Mouse (Mus musculus) liver, embryonic 12.5 days (tissue): ENCODE data around the gene Myh3. TPM values are rescaled to one million over a fixed set of nuclear protein-coding genes. Genes with fewer than 3 reads are reported as not detected.
A peak's percentile ranks its signal among the peaks of the same experiment; 100 is the strongest.

ENCODE experiments used
- ATAC-seq: fragments of 200-750 bp; cut with Nextera tagmentation; 2 replicates; pipeline ENCODE4 v1.8.0; 2017; ENCODE audit warnings: moderate number of reproducible peaks, mild to moderate bottlenecking, moderate library complexity
- H3K27ac ChIP-seq: fragments of 300-500 bp; sonication (generic); 2 replicates; pipeline ENCODE4 v1.5.1; 2016; ENCODE audit warnings: mild to moderate bottlenecking
- H3K27me3 ChIP-seq: fragments of 300-500 bp; sonication (generic); replicated peaks from 2 replicates; pipeline ENCODE4 v1.6.1; 2016; ENCODE audit warnings: mild to moderate bottlenecking, moderate library complexity
- H3K36me3 ChIP-seq: fragments of 300-500 bp; sonication (generic); 2 replicates; pipeline ENCODE4 v1.6.1; 2016; ENCODE audit warnings: mild to moderate bottlenecking, moderate library complexity
- H3K4me1 ChIP-seq: fragments of 300-500 bp; sonication (generic); 2 replicates; pipeline ENCODE4 v1.6.1; 2016
- H3K4me2 ChIP-seq: fragments of 300-500 bp; sonication (generic); 2 replicates; pipeline ENCODE4 v1.6.1; 2016; ENCODE audit warnings: mild to moderate bottlenecking, moderate library complexity
- H3K4me3 ChIP-seq: fragments of 300-500 bp; sonication (generic); 2 replicates; pipeline ENCODE4 v1.5.1; 2016; ENCODE audit warnings: mild to moderate bottlenecking, moderate library complexity
- H3K9ac ChIP-seq: fragments of 300-500 bp; sonication (generic); 2 replicates; pipeline ENCODE4 v1.6.1; 2016; ENCODE audit warnings: mild to moderate bottlenecking, moderate library complexity
- H3K9me3 ChIP-seq: fragments of 300-500 bp; sonication (generic); replicated peaks from 2 replicates; pipeline ENCODE4 v1.6.1; 2016; ENCODE audit warnings: mild to moderate bottlenecking, moderate library complexity
- WGBS: fragments of 180-500 bp; shearing (Covaris S2); methylation state at CpG from one replicate; pipeline ENCODE4 v1.1.7; 2016; ENCODE audit not compliant: insufficient replicate concordance; 5-methylcytosine and 5-hydroxymethylcytosine counted together
- polyA plus RNA-seq: library from polyadenylated mRNA; unstranded; fragments of >200 nt; fragmentation: Nextera tagmentation; extraction: Ambion mirVana; gene quantifications from 2 replicates; pipeline ENCODE4 v1.2.1, GENCODE M21; 2016

Myh3 gene
- polyA plus RNA-seq, 1 experiment from 2014 or later: 0.58 TPM

- Histone ChIP-seq H3K9ac (no peak overlapping the region), H3K4me1 (peaks cover 26% of the 10 kb centered on the region), H3K4me2 (no peak overlapping the region), H3K27me3 (no peaks in the 10 kb centered on the region), H3K27ac (no peak overlapping the region), H3K9me3 (no peaks in the 10 kb centered on the region), H3K36me3 (peaks cover 12% of the 10 kb centered on the region), H3K4me3 (no peak overlapping the region)
- WGBS: 73% methylated on average over 3 of the region's 3 CpGs
- no peak for ATAC-seq
Observed at GRCm38 (mm10) chr11:67049256-67049655, 28.8 kb upstream of the Myh3 start.

GRCm38 (mm10) chr11:67051676-67052320 lies 26.3 kb upstream of the Myh3 start:
- Histone ChIP-seq H3K4me1 (peaks cover 21% of the 10 kb centered on the region), H3K4me3 (peak overlapping the region; percentile 92), H3K36me3 (peaks cover 34% of the 10 kb centered on the region), H3K27me3 (no peaks in the 10 kb centered on the region), H3K4me2 (peak overlapping the region; percentile 85), H3K27ac (peak overlapping the region; percentile 81), H3K9me3 (no peaks in the 10 kb centered on the region), H3K9ac (peak overlapping the region; percentile 86)
- peak; percentile 64 for ATAC-seq
- WGBS: 13% methylated on average over 16 of the region's 16 CpGs

- Histone ChIP-seq H3K9ac (peak within 1 kb of the TSS; percentile 86), H3K4me3 (peak within 1 kb of the TSS; percentile 92), H3K27me3 (no peaks in the 10 kb centered on the region), H3K4me1 (peaks cover 21% of the 10 kb centered on the region), H3K4me2 (peak within 1 kb of the TSS; percentile 85), H3K9me3 (no peaks in the 10 kb centered on the region), H3K27ac (peak within 1 kb of the TSS; percentile 81), H3K36me3 (peaks cover 41% of the 10 kb centered on the region)
- under 1% methylated on average over 50 of the region's 50 CpGs for WGBS
- peak; percentile 95 for ATAC-seq
Observed at GRCm38 (mm10) chr11:67052321-67052952, 25.7 kb upstream of the Myh3 start, which contains the start of the genes Adprm and Sco1. Adprm (minus strand) TSS chr11:67052594. Sco1 (plus strand) TSS chr11:67052670.

- ATAC-seq: no peak
- H3K4me2 ChIP-seq: no peak overlapping the region
- H3K36me3 ChIP-seq: peaks cover 59% of the 10 kb centered on the region
- peaks cover 21% of the 10 kb centered on the region for H3K4me1 ChIP-seq
- no peak overlapping the region for H3K9ac ChIP-seq
- 78% methylated on average over 8 of the region's 8 CpGs for WGBS
- H3K27ac ChIP-seq: no peak overlapping the region
- H3K9me3 ChIP-seq: no peaks in the 10 kb centered on the region
- H3K4me3 ChIP-seq: no peak overlapping the region
- no peaks in the 10 kb centered on the region for H3K27me3 ChIP-seq
Observed at GRCm38 (mm10) chr11:67054754-67055365, 23.2 kb upstream of the Myh3 start.

GRCm38 (mm10) chr11:67061311-67061710 lies 16.8 kb upstream of the Myh3 start:
- no peaks in the 10 kb centered on the region for H3K4me1 ChIP-seq
- no peak overlapping the region for H3K9ac ChIP-seq
- no peaks in the 10 kb centered on the region for H3K9me3 ChIP-seq
- H3K4me2 ChIP-seq: no peak overlapping the region
- H3K4me3 ChIP-seq: no peak overlapping the region
- no peaks in the 10 kb centered on the region for H3K27me3 ChIP-seq
- WGBS: 80% methylated on average over 2 of the region's 2 CpGs
- ATAC-seq: no peak
- no peak overlapping the region for H3K27ac ChIP-seq
- H3K36me3 ChIP-seq: peaks cover 90% of the 10 kb centered on the region

- 83% methylated on average over 3 of the region's 3 CpGs for WGBS
- no peak for ATAC-seq
- no peak overlapping the region for H3K9ac ChIP-seq
- no peaks in the 10 kb centered on the region for H3K27me3 ChIP-seq
- H3K4me3 ChIP-seq: no peak overlapping the region
- H3K4me2 ChIP-seq: no peak overlapping the region
- peaks cover 83% of the 10 kb centered on the region for H3K36me3 ChIP-seq
- no peaks in the 10 kb centered on the region for H3K9me3 ChIP-seq
- no peak overlapping the region for H3K27ac ChIP-seq
- H3K4me1 ChIP-seq: no peaks in the 10 kb centered on the region
Observed at GRCm38 (mm10) chr11:67062726-67063125, 15.4 kb upstream of the Myh3 start.

- H3K4me3 ChIP-seq: no peak overlapping the region
- H3K36me3 ChIP-seq: peaks cover 42% of the 10 kb centered on the region
- H3K4me1 ChIP-seq: no peaks in the 10 kb centered on the region
- H3K4me2 ChIP-seq: no peak overlapping the region
- no peak for ATAC-seq
- no peak overlapping the region for H3K9ac ChIP-seq
- no peaks in the 10 kb centered on the region for H3K9me3 ChIP-seq
- H3K27me3 ChIP-seq: 0 out of 2 replicates have a peak, but pooled peaks cover 4% of the 10 kb centered on the region
- no peak overlapping the region for H3K27ac ChIP-seq
- 76% methylated on average over 3 of the region's 3 CpGs for WGBS
Observed at GRCm38 (mm10) chr11:67067741-67068140, 10.4 kb upstream of the Myh3 start.

- 68% methylated on average over 15 of the region's 15 CpGs for WGBS
- Histone ChIP-seq H3K4me3 (no peak overlapping the region), H3K4me2 (no peak overlapping the region), H3K9ac (no peak overlapping the region), H3K27me3 (peaks cover 5% of the 10 kb centered on the region; the same call in 1 of the 2 replicates), H3K9me3 (no peaks in the 10 kb centered on the region), H3K36me3 (no peaks in the 10 kb centered on the region), H3K27ac (no peak overlapping the region), H3K4me1 (0 out of 2 replicates have a peak, but pooled peaks cover 5% of the 10 kb centered on the region)
- ATAC-seq: no peak
Observed at GRCm38 (mm10) chr11:67072615-67073130, 5.4 kb upstream of the Myh3 start.

- Histone ChIP-seq H3K4me1 (0 out of 2 replicates have a peak, but pooled peaks cover 5% of the 10 kb centered on the region), H3K9ac (no peak overlapping the region), H3K9me3 (no peaks in the 10 kb centered on the region), H3K36me3 (no peaks in the 10 kb centered on the region), H3K27ac (no peak overlapping the region), H3K4me2 (no peak overlapping the region), H3K4me3 (no peak overlapping the region), H3K27me3 (peaks cover 9% of the 10 kb centered on the region; the same call in 1 of the 2 replicates)
- no peak for ATAC-seq
- WGBS: 59% methylated on average over 3 of the region's 3 CpGs
Observed at GRCm38 (mm10) chr11:67075036-67075435, 3.1 kb upstream of the Myh3 start.

- Histone ChIP-seq H3K36me3 (no peaks in the 10 kb centered on the region), H3K27me3 (peaks cover 11% of the 10 kb centered on the region; the same call in 1 of the 2 replicates), H3K27ac (no peak overlapping the region), H3K4me1 (peaks cover 13% of the 10 kb centered on the region; the same call in 1 of the 2 replicates), H3K4me3 (no peak overlapping the region), H3K9ac (no peak overlapping the region), H3K4me2 (no peak overlapping the region), H3K9me3 (no peaks in the 10 kb centered on the region)
- 56% methylated on average over 5 of the region's 5 CpGs for WGBS
- no peak for ATAC-seq
Observed at GRCm38 (mm10) chr11:67076781-67077180, 1.3 kb upstream of the Myh3 start.

GRCm38 (mm10) chr11:67077435-67077834 lies 665 bp upstream of the Myh3 start:
- Histone ChIP-seq H3K27ac (no peak overlapping the region), H3K4me2 (no peak overlapping the region), H3K4me3 (no peak overlapping the region), H3K36me3 (no peaks in the 10 kb centered on the region), H3K27me3 (peaks cover 15% of the 10 kb centered on the region), H3K9me3 (no peaks in the 10 kb centered on the region), H3K4me1 (peaks cover 13% of the 10 kb centered on the region; the same call in 1 of the 2 replicates), H3K9ac (no peak overlapping the region)
- ATAC-seq: no peak
- WGBS: 21% methylated on average over 3 of the region's 3 CpGs

GRCm38 (mm10) chr11:67078888-67079287 lies 788 bp downstream of the Myh3 start:
- H3K4me3 ChIP-seq: no peak overlapping the region
- H3K9me3 ChIP-seq: no peaks in the 10 kb centered on the region
- no peak for ATAC-seq
- 78% methylated on average over 6 of the region's 6 CpGs for WGBS
- peaks cover 13% of the 10 kb centered on the region; the same call in 1 of the 2 replicates for H3K4me1 ChIP-seq
- H3K27me3 ChIP-seq: peaks cover 26% of the 10 kb centered on the region
- H3K9ac ChIP-seq: no peak overlapping the region
- no peaks in the 10 kb centered on the region for H3K36me3 ChIP-seq
- no peak overlapping the region for H3K27ac ChIP-seq
- H3K4me2 ChIP-seq: no peak overlapping the region
